Mouse (Mus musculus): ENCODE measurements around the gene Emc6. TPM values are rescaled to one million over a fixed set of nuclear protein-coding genes. Genes with fewer than 3 reads are reported as not detected.

The Emc6 gene
- 141 and 145 TPM in 2 replicates for polyA plus RNA-seq (2015; fragmentation: Nextera tagmentation; extraction: Ambion mirVana)

- WGBS, result under 1% methylated on average over 78 of the region's 81 CpGs
- peak within 1 kb of the TSS; percentile 85 for H3K27ac ChIP-seq (ENCODE audit: low read depth, low read length)
- H3K36me3 ChIP-seq (ENCODE audit: control insufficient read depth, insufficient read depth, low read length), result peaks cover 6% of the 10 kb centered on the region; the same call in 1 of the 2 replicates
- peaks cover 27% of the 10 kb centered on the region for H3K4me1 ChIP-seq (ENCODE audit: control insufficient read depth, insufficient read depth, low read depth, low read length)
- H3K27me3 ChIP-seq (replicated peaks; ENCODE audit: control insufficient read depth, insufficient read depth, low read length), result no peaks in the 10 kb centered on the region
- H3K4me2 ChIP-seq (ENCODE audit: low read length), result peak within 1 kb of the TSS; percentile 75
- peak; percentile 98 for ATAC-seq
- H3K9ac ChIP-seq (ENCODE audit: low read depth, low read length), result peak within 1 kb of the TSS; percentile 93
- peak within 1 kb of the TSS; percentile 94 for H3K4me3 ChIP-seq (ENCODE audit: low read length)
- H3K9me3 ChIP-seq (ENCODE audit: control insufficient read depth, low read length), result no peaks in the 10 kb centered on the region
These were observed at the start of gene Emc6, which contains the start of gene Tax1bp3 for GRCm38 (mm10) chr11:73176608-73177508. Emc6 (minus strand) TSS chr11:73177037. Tax1bp3 (plus strand) TSS chr11:73177083.

- no peaks in the 10 kb centered on the region for H3K27me3 ChIP-seq (replicated peaks; ENCODE audit: control insufficient read depth, insufficient read depth, low read length)
- WGBS, result 94% methylated on average over 6 of the region's 6 CpGs
- H3K9me3 ChIP-seq (ENCODE audit: control insufficient read depth, low read length), result peaks cover 5% of the 10 kb centered on the region
- ATAC-seq, result no peak
- no peak overlapping the region for H3K4me2 ChIP-seq (ENCODE audit: low read length)
- no peaks in the 10 kb centered on the region for H3K4me1 ChIP-seq (ENCODE audit: control insufficient read depth, insufficient read depth, low read depth, low read length)
- no peaks in the 10 kb centered on the region for H3K36me3 ChIP-seq (ENCODE audit: control insufficient read depth, insufficient read depth, low read length)
- no peak overlapping the region for H3K27ac ChIP-seq (ENCODE audit: low read depth, low read length)
- no peak overlapping the region for H3K9ac ChIP-seq (ENCODE audit: low read depth, low read length)
- H3K4me3 ChIP-seq (ENCODE audit: low read length), result no peak overlapping the region
These were observed 49.0 kb upstream of the Emc6 start for GRCm38 (mm10) chr11:73225856-73226255.

- H3K27ac ChIP-seq (ENCODE audit: low read depth, low read length), result no peak overlapping the region
- no peaks in the 10 kb centered on the region for H3K27me3 ChIP-seq (replicated peaks; ENCODE audit: control insufficient read depth, insufficient read depth, low read length)
- H3K4me1 ChIP-seq (ENCODE audit: control insufficient read depth, insufficient read depth, low read depth, low read length), result no peaks in the 10 kb centered on the region
- no peak overlapping the region for H3K9ac ChIP-seq (ENCODE audit: low read depth, low read length)
- 74% methylated on average over 2 of the region's 2 CpGs for WGBS
- H3K4me2 ChIP-seq (ENCODE audit: low read length), result no peak overlapping the region
- H3K36me3 ChIP-seq (ENCODE audit: control insufficient read depth, insufficient read depth, low read length), result no peaks in the 10 kb centered on the region
- no peak overlapping the region for H3K4me3 ChIP-seq (ENCODE audit: low read length)
- H3K9me3 ChIP-seq (ENCODE audit: control insufficient read depth, low read length), result peaks cover 2% of the 10 kb centered on the region
- no peak for ATAC-seq
These were observed 47.1 kb upstream of the Emc6 start for GRCm38 (mm10) chr11:73223966-73224365.

- WGBS, result 53% methylated on average over 5 of the region's 5 CpGs
- ATAC-seq, result no peak
- Histone ChIP-seq H3K27ac (ENCODE audit: low read depth, low read length) (no peak overlapping the region), H3K4me1 (ENCODE audit: control insufficient read depth, insufficient read depth, low read depth, low read length) (no peaks in the 10 kb centered on the region), H3K36me3 (ENCODE audit: control insufficient read depth, insufficient read depth, low read length) (no peaks in the 10 kb centered on the region), H3K4me3 (ENCODE audit: low read length) (no peak overlapping the region), H3K4me2 (ENCODE audit: low read length) (no peak overlapping the region), H3K9ac (ENCODE audit: low read depth, low read length) (no peak overlapping the region), H3K9me3 (ENCODE audit: control insufficient read depth, low read length) (no peaks in the 10 kb centered on the region), H3K27me3 (replicated peaks; ENCODE audit: control insufficient read depth, insufficient read depth, low read length) (no peaks in the 10 kb centered on the region)
These were observed 46.0 kb upstream of the Emc6 start for GRCm38 (mm10) chr11:73222846-73223245.

- Histone ChIP-seq H3K27ac (ENCODE audit: low read depth, low read length) (no peak overlapping the region), H3K9me3 (ENCODE audit: control insufficient read depth, low read length) (no peaks in the 10 kb centered on the region), H3K4me3 (ENCODE audit: low read length) (no peak overlapping the region), H3K4me2 (ENCODE audit: low read length) (no peak overlapping the region), H3K4me1 (ENCODE audit: control insufficient read depth, insufficient read depth, low read depth, low read length) (no peaks in the 10 kb centered on the region), H3K36me3 (ENCODE audit: control insufficient read depth, insufficient read depth, low read length) (no peaks in the 10 kb centered on the region), H3K27me3 (replicated peaks; ENCODE audit: control insufficient read depth, insufficient read depth, low read length) (no peaks in the 10 kb centered on the region), H3K9ac (ENCODE audit: low read depth, low read length) (no peak overlapping the region)
- 95% methylated on average over 1 of the region's 1 CpGs for WGBS
- ATAC-seq, result no peak
These were observed 43.8 kb upstream of the Emc6 start for GRCm38 (mm10) chr11:73220651-73221050.

- Histone ChIP-seq H3K36me3 (ENCODE audit: control insufficient read depth, insufficient read depth, low read length) (no peaks in the 10 kb centered on the region), H3K27me3 (replicated peaks; ENCODE audit: control insufficient read depth, insufficient read depth, low read length) (no peaks in the 10 kb centered on the region), H3K4me3 (ENCODE audit: low read length) (no peak overlapping the region), H3K9ac (ENCODE audit: low read depth, low read length) (no peak overlapping the region), H3K4me2 (ENCODE audit: low read length) (no peak overlapping the region), H3K27ac (ENCODE audit: low read depth, low read length) (no peak overlapping the region), H3K4me1 (ENCODE audit: control insufficient read depth, insufficient read depth, low read depth, low read length) (no peaks in the 10 kb centered on the region), H3K9me3 (ENCODE audit: control insufficient read depth, low read length) (no peaks in the 10 kb centered on the region)
- no peak for ATAC-seq
- 61% methylated on average over 2 of the region's 2 CpGs for WGBS
These were observed 42.8 kb upstream of the Emc6 start for GRCm38 (mm10) chr11:73219671-73220070.

GRCm38 (mm10) chr11:73213956-73214355, 37.1 kb upstream of the Emc6 start:
- H3K4me2 ChIP-seq (ENCODE audit: low read length), result no peak overlapping the region
- no peaks in the 10 kb centered on the region for H3K27me3 ChIP-seq (replicated peaks; ENCODE audit: control insufficient read depth, insufficient read depth, low read length)
- H3K4me1 ChIP-seq (ENCODE audit: control insufficient read depth, insufficient read depth, low read depth, low read length), result no peaks in the 10 kb centered on the region
- ATAC-seq, result no peak
- H3K9ac ChIP-seq (ENCODE audit: low read depth, low read length), result no peak overlapping the region
- no peak overlapping the region for H3K27ac ChIP-seq (ENCODE audit: low read depth, low read length)
- WGBS, result 69% methylated on average over 3 of the region's 3 CpGs
- H3K4me3 ChIP-seq (ENCODE audit: low read length), result no peak overlapping the region
- no peaks in the 10 kb centered on the region for H3K9me3 ChIP-seq (ENCODE audit: control insufficient read depth, low read length)
- no peaks in the 10 kb centered on the region for H3K36me3 ChIP-seq (ENCODE audit: control insufficient read depth, insufficient read depth, low read length)

GRCm38 (mm10) chr11:73207621-73208020, 30.8 kb upstream of the Emc6 start:
- Histone ChIP-seq H3K27me3 (replicated peaks; ENCODE audit: control insufficient read depth, insufficient read depth, low read length) (no peaks in the 10 kb centered on the region), H3K9ac (ENCODE audit: low read depth, low read length) (no peak overlapping the region), H3K4me1 (ENCODE audit: control insufficient read depth, insufficient read depth, low read depth, low read length) (no peaks in the 10 kb centered on the region), H3K27ac (ENCODE audit: low read depth, low read length) (no peak overlapping the region), H3K4me2 (ENCODE audit: low read length) (no peak overlapping the region), H3K4me3 (ENCODE audit: low read length) (no peak overlapping the region), H3K9me3 (ENCODE audit: control insufficient read depth, low read length) (no peaks in the 10 kb centered on the region), H3K36me3 (ENCODE audit: control insufficient read depth, insufficient read depth, low read length) (no peaks in the 10 kb centered on the region)
- ATAC-seq, result no peak
- 89% methylated on average over 2 of the region's 2 CpGs for WGBS

GRCm38 (mm10) chr11:73205194-73205593, 28.4 kb upstream of the Emc6 start:
- no peak overlapping the region for H3K27ac ChIP-seq (ENCODE audit: low read depth, low read length)
- ATAC-seq, result no peak
- peaks cover under 1% of the 10 kb centered on the region; the same call in 1 of the 2 replicates for H3K4me1 ChIP-seq (ENCODE audit: control insufficient read depth, insufficient read depth, low read depth, low read length)
- no peaks in the 10 kb centered on the region for H3K9me3 ChIP-seq (ENCODE audit: control insufficient read depth, low read length)
- H3K9ac ChIP-seq (ENCODE audit: low read depth, low read length), result no peak overlapping the region
- no peak overlapping the region for H3K4me2 ChIP-seq (ENCODE audit: low read length)
- no peaks in the 10 kb centered on the region for H3K36me3 ChIP-seq (ENCODE audit: control insufficient read depth, insufficient read depth, low read length)
- H3K4me3 ChIP-seq (ENCODE audit: low read length), result no peak overlapping the region
- WGBS, result 76% methylated on average over 7 of the region's 7 CpGs
- no peaks in the 10 kb centered on the region for H3K27me3 ChIP-seq (replicated peaks; ENCODE audit: control insufficient read depth, insufficient read depth, low read length)

Measured in hindbrain, embryonic 16.5 days (tissue).